Mouse (Mus musculus): ENCODE data around the gene Fam19a4. TPM values are rescaled to one million over a fixed set of nuclear protein-coding genes. Genes with fewer than 3 reads are reported as not detected.

Gene Fam19a4
- total RNA-seq (2015; ENCODE audit: low replicate concordance) = not detected in 2 replicates
- total RNA-seq (2017; ENCODE audit: low replicate concordance) = 0.17 TPM in 1 of 2 replicates, not detected in the other

GRCm38 (mm10) chr6:97060074-97060681, at the start of gene Fam19a4:
Gene Fam19a4 (minus strand): TSS chr6:97060413.
- ATAC-seq (replicated peaks; ENCODE audit: low FRiP score, poor library complexity, severe bottlenecking) = no peak

- ATAC-seq (replicated peaks; ENCODE audit: low FRiP score, poor library complexity, severe bottlenecking) = peak; percentile 70; the same call in 1 of the 2 replicates
Observed at GRCm38 (mm10) chr6:97106777-97107176, 46.6 kb upstream of the Fam19a4 start.

GRCm38 (mm10) chr6:97106106-97106505, 45.9 kb upstream of the Fam19a4 start:
- ATAC-seq (replicated peaks; ENCODE audit: low FRiP score, poor library complexity, severe bottlenecking) = no peak

GRCm38 (mm10) chr6:97104264-97104852, 44.1 kb upstream of the Fam19a4 start:
- ATAC-seq (replicated peaks; ENCODE audit: low FRiP score, poor library complexity, severe bottlenecking) = no peak; the same call in 1 of the 2 replicates

GRCm38 (mm10) chr6:97101958-97102702, 41.9 kb upstream of the Fam19a4 start:
- ATAC-seq (replicated peaks; ENCODE audit: low FRiP score, poor library complexity, severe bottlenecking) = no peak

- no peak for ATAC-seq (replicated peaks; ENCODE audit: low FRiP score, poor library complexity, severe bottlenecking)
Observed at GRCm38 (mm10) chr6:97101190-97101957, 41.2 kb upstream of the Fam19a4 start.

- no peak for ATAC-seq (replicated peaks; ENCODE audit: low FRiP score, poor library complexity, severe bottlenecking)
Observed at GRCm38 (mm10) chr6:97082336-97082735, 22.1 kb upstream of the Fam19a4 start.

GRCm38 (mm10) chr6:97080016-97080415, 19.8 kb upstream of the Fam19a4 start:
- ATAC-seq (replicated peaks; ENCODE audit: low FRiP score, poor library complexity, severe bottlenecking) = no peak

GRCm38 (mm10) chr6:97059599-97059998, 614 bp downstream of the Fam19a4 start:
- no peak for ATAC-seq (replicated peaks; ENCODE audit: low FRiP score, poor library complexity, severe bottlenecking)

GRCm38 (mm10) chr6:97052196-97052770, 7.9 kb downstream of the Fam19a4 start:
- no peak for ATAC-seq (replicated peaks; ENCODE audit: low FRiP score, poor library complexity, severe bottlenecking)

- no peak for ATAC-seq (replicated peaks; ENCODE audit: low FRiP score, poor library complexity, severe bottlenecking)
Observed at GRCm38 (mm10) chr6:97048403-97048802, 11.8 kb downstream of the Fam19a4 start.

- no peak for ATAC-seq (replicated peaks; ENCODE audit: low FRiP score, poor library complexity, severe bottlenecking)
Observed at GRCm38 (mm10) chr6:97046541-97046940, 13.7 kb downstream of the Fam19a4 start.

GRCm38 (mm10) chr6:97027110-97027677, 33.0 kb downstream of the Fam19a4 start:
- no peak for ATAC-seq (replicated peaks; ENCODE audit: low FRiP score, poor library complexity, severe bottlenecking)

- no peak for ATAC-seq (replicated peaks; ENCODE audit: low FRiP score, poor library complexity, severe bottlenecking)
Observed at GRCm38 (mm10) chr6:97019323-97019722, 40.9 kb downstream of the Fam19a4 start.

- no peak for ATAC-seq (replicated peaks; ENCODE audit: low FRiP score, poor library complexity, severe bottlenecking)
Observed at GRCm38 (mm10) chr6:97016711-97017110, 43.5 kb downstream of the Fam19a4 start.

GRCm38 (mm10) chr6:97016018-97016417, 44.2 kb downstream of the Fam19a4 start:
- ATAC-seq (replicated peaks; ENCODE audit: low FRiP score, poor library complexity, severe bottlenecking) = no peak

- ATAC-seq (replicated peaks; ENCODE audit: low FRiP score, poor library complexity, severe bottlenecking) = peak; percentile 62; the same call in 1 of the 2 replicates
Observed at GRCm38 (mm10) chr6:97006513-97007094, 53.6 kb downstream of the Fam19a4 start.

- ATAC-seq (replicated peaks; ENCODE audit: low FRiP score, poor library complexity, severe bottlenecking) = no peak
Observed at GRCm38 (mm10) chr6:97005038-97005437, 55.2 kb downstream of the Fam19a4 start.

GRCm38 (mm10) chr6:96995556-96996159, 64.6 kb downstream of the Fam19a4 start:
- ATAC-seq (replicated peaks; ENCODE audit: low FRiP score, poor library complexity, severe bottlenecking) = no peak

Measured in erythroblast, adult 5-6 weeks (primary cell).